Mouse (Mus musculus) induced T-regulatory cell, adult 2 months (primary cell): ENCODE measurements at regions not wholly inside any gene's neighbourhood (a gene's known extent, or its start where the extent isn't known, plus 50 kb on each side); places are given as distances from the start of the nearest gene placed in this dataset.

Source experiments
- DNase-seq: peaks from one replicate; pipeline ENCODE4 v3.0.0-alpha.2; 2012; ENCODE audit warnings: low read depth

- no peak for DNase-seq
Measured at GRCm38 (mm10) chr17:3248875-3249274, 77.5 kb upstream of the Tiam2 start.

DNA sequence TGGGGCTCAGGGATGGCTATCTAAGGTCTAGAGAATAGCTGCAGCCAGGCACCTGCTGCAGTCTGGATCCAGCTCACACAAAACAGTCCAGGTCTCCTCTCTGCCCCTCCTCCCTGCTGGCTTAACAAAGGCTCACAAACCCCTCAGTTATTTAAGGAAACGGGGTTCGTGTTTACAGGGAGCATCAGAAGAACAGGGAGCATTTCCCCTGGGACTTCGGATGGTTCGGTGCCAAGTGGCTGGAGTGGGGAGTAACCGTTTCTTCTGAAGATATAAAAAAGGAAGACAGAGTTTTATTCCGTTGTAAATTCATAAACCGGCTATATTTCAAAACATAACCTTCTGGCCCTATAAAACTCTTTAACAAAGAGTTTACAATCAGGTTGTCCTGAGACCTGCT, 77.1 kb upstream of the Tiam2 start:
- DNase-seq, result no peak

DNA sequence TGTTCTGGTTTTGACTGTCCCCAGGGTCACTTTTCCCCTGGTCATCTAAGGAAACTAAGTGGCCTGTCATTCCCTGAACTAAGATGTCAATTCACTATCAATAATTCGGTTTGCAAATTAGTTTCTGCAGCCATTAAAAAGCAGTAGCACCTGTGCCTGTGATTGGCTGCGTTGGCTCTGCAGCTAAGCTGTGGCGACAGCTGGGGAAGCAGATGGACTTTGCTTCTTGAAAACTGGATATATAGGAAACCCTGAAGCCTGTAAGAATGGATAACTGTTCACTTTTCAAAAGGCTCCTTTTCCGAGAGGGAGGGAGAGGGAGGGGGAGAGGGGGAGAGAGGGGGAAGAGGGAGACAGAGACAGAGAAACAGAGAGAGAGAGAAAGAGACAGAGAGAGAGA, 75.2 kb upstream of the Tiam2 start:
- DNase-seq, result no peak

DNA sequence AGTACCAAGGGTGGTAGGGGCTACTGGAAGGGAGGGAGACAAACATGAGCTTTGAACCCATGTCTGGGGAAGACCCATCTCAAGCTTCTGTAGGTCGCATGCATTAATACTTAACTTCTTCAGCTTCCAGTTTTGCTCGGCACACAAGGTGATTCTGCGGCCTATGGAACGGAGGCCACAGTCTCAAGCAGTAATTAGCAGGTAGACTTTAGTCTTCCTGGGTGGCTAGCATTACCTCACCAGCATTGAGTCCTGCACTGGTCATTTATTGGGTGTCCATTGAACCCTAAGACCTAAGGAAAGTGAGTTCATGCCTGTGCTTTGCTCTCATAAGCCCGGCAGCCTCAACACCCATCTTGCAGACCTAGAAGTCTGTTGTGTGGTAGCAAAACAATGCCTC, 74.4 kb upstream of the Tiam2 start:
- DNase-seq, result no peak

DNA sequence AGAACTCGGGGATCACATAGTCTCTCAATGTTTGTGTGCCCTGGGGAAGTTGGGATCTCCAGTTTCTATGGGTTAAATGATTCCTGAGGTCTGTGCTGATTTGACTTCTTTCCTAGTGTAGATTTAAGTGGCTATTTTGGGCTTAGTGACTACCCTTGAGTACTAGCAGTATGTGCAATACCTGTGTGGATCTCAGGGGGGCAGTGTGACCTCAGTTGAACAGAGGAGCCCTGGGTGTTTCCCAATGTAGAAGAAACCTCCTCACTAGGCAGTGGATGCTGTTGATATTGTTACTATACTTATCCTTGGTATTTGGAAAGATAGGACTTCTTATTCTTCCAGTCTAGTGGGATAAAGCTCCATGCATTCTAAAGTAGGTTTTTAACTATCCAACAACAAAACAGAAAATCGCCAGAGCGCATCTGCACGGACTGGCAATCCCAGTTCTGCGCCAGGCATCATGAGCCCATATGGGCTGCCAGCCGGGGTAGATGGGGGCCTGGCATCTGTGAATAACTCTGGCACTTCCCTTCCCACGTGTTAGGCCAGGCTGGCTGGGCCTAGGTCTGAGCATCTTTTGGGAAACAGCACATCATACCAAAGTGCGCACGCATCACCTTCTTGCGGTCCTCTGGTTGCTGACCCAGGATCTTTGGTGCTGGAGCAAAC, 72.7 kb upstream of the Tiam2 start:
- peak; percentile 39 for DNase-seq

DNA sequence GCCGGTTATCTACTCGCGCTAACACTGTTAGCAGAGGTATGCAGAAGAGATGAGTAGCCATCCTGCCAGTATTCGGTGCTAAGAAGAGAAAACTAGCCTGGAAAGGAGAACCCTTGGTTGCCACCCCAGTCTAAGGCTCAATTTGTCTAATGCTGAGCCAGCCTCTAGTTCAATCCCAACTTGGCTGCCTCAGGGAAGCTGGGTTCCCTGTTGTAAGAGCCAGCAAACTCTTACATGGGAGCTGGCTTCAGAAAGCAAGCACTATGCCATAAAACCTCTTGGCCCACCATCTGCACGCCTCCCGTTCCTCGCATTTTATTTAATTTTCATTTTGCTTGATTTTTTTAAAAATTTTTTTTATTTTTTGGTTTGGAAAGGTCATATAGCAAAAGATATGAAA, 69.6 kb upstream of the Tiam2 start:
- DNase-seq, result no peak

DNA sequence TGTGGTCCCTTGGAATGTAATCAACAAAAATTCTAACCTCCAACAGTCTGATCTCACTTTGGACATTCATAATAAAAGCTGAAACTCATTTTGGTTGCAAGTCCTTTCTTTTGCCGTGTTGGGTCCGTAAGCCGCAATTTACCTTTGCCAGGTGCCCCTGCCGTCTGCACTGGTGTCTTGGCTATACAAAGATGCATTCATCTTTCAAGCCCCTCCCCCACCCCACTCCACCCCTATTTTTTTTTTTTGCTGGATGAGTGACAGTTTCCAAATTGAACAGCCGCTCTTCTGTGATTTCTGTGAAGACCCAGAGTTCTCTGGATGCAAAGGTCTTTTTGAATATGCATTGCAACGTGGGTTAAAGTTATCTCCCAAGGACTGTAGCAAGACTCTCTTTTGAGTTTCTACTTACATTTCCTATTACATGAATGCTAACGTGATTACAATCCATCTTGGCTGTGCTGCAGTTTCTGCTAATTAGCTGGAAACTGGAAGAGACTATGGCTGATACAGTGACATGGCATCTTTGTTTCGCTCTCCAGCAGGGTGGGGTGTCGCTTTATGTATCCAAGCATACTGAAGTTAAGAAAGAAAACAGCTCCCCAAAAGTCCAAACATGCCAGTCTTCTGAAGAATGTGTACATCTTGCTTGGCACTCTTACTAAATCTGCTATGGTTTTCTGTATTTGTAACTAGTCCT, 67.4 kb upstream of the Tiam2 start:
- DNase-seq, result no peak

- DNase-seq, result peak; percentile 9
Measured at GRCm38 (mm10) chr17:3260796-3261195, 65.6 kb upstream of the Tiam2 start.

GRCm38 (mm10) chr17:3273108-3274091, 53.0 kb upstream of the Tiam2 start:
- DNase-seq, result peak; percentile 77

DNA sequence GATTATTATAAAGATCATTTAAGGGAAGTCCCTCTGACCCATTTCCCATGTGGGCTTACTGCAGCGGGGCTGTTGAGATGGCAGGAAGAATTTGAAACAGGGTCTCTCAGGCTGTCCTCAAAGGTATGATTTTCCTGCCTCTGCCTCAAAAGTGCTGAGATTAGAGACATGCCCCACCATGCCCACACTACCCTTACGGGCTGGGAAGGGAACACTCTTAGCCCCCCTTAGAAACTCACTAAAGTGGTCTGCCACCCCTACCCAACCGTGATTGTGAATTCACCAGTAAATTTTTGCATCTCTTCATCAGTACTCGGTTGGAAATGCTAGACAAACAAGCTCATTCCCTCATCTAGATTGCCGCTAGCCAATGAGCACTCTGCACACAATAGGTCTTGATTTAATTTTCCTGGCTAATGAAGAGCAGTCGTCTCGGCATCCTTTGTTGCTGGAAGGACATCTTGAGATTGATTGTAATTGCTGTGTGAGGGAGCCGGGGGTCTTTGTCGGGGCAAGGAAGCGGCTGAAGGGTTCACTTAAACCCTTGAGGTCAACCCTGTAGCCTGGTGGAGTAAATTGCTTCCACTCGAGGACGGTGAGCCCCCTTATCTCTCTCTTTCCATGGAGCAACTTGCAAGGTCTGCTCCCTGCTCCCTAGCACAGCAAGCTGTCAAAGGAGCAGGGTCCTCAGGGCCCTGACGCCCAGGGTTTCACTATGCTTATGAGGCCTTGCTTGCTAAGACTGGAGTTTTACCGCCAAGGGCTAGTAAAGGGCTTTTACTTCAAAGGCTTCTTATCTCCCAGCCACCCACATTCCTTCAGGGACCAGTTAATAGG, 51.7 kb upstream of the Tiam2 start:
- DNase-seq, result no peak
